Mouse (Mus musculus) lung, adult 2 months (tissue): ENCODE results near the gene Shc3. TPM values are rescaled to one million over a fixed set of nuclear protein-coding genes. Genes with fewer than 3 reads are reported as not detected.

Experiments used
- DNase-seq: peaks from one replicate; pipeline ENCODE4 v3.0.0; 2022
- H3K4me1 ChIP-seq: fragments of 200-500 bp; 2 replicates; pipeline ENCODE4 v1.6.1; 2011; ENCODE audit warnings: low read length; ENCODE audit not compliant: control insufficient read depth, insufficient read depth
- H3K4me3 ChIP-seq: fragments of 200-500 bp; replicated peaks from 2 replicates; pipeline ENCODE3; 2011; ENCODE audit warnings: low read depth, mild to moderate bottlenecking, control low read depth, low read length; ENCODE audit errors: extremely low read depth
- CTCF ChIP-seq: fragments of 200-500 bp; IDR thresholded peaks from 2 replicates; pipeline ENCODE4 v1.5.1; 2011; ENCODE audit warnings: mild to moderate bottlenecking, low read length, control low read depth; ENCODE audit not compliant: insufficient read depth
- POLR2A ChIP-seq: fragments of 200-500 bp; IDR thresholded peaks from 2 replicates; pipeline ENCODE4 v1.6.1; 2011; ENCODE audit warnings: low read depth, mild to moderate bottlenecking, control low read depth, low read length, borderline replicate concordance; ENCODE audit errors: extremely low read depth
- WGBS: fragments of 180-500 bp; shearing (Covaris S2); methylation state at CpG from one replicate; pipeline ENCODE4 v1.1.7; 2018; 5-methylcytosine and 5-hydroxymethylcytosine counted together
- polyA plus RNA-seq: library from polyadenylated mRNA; depleted of rRNA; stranded (reverse); fragments of >200 nt; gene quantifications from 2 replicates; pipeline ENCODE4 v1.2.3, GENCODE M21; 2012

Gene Shc3
- polyA plus RNA-seq, 1 experiment, result 0.45 TPM

- no peak for DNase-seq
- WGBS, result 79% methylated on average over 14 of the region's 14 CpGs
- TF ChIP-seq CTCF (no peak), POLR2A (no peak)
- Histone ChIP-seq H3K4me3 (no peak overlapping the region), H3K4me1 (no peaks in the 10 kb centered on the region)
Observed at GRCm38 (mm10) chr13:51466117-51466841, 102.9 kb downstream of the Shc3 start.

GRCm38 (mm10) chr13:51464294-51464693, 104.9 kb downstream of the Shc3 start:
- H3K4me1 ChIP-seq, result no peaks in the 10 kb centered on the region
- TF ChIP-seq POLR2A, result no peak
- H3K4me3 ChIP-seq, result no peak overlapping the region
- 71% methylated on average over 4 of the region's 4 CpGs for WGBS
- DNase-seq, result no peak

- TF ChIP-seq POLR2A (no peak), CTCF (no peak)
- Histone ChIP-seq H3K4me1 (no peaks in the 10 kb centered on the region), H3K4me3 (no peak overlapping the region)
- 20% methylated on average over 4 of the region's 4 CpGs for WGBS
- no peak for DNase-seq
Observed at GRCm38 (mm10) chr13:51456190-51456878, 112.9 kb downstream of the Shc3 start.

- H3K4me3 ChIP-seq, result no peak overlapping the region
- 62% methylated on average over 4 of the region's 4 CpGs for WGBS
- TF ChIP-seq CTCF (no peak), POLR2A (no peak)
- no peak for DNase-seq
- no peaks in the 10 kb centered on the region for H3K4me1 ChIP-seq
Observed at GRCm38 (mm10) chr13:51446550-51446949, 122.7 kb downstream of the Shc3 start.

GRCm38 (mm10) chr13:51442922-51443321, 126.3 kb downstream of the Shc3 start:
- H3K4me1 ChIP-seq, result no peaks in the 10 kb centered on the region
- DNase-seq, result no peak
- TF ChIP-seq POLR2A, result no peak
- H3K4me3 ChIP-seq, result no peak overlapping the region
- 61% methylated on average over 8 of the region's 8 CpGs for WGBS

GRCm38 (mm10) chr13:51437105-51438085, 131.8 kb downstream of the Shc3 start:
- Histone ChIP-seq H3K4me3 (no peak overlapping the region), H3K4me1 (no peaks in the 10 kb centered on the region)
- no peak for DNase-seq
- 83% methylated on average over 14 of the region's 14 CpGs for WGBS
- no peak for TF ChIP-seq POLR2A
- no peak for TF ChIP-seq CTCF

- Histone ChIP-seq H3K4me3 (no peak overlapping the region), H3K4me1 (no peaks in the 10 kb centered on the region)
- no peak for TF ChIP-seq CTCF
- TF ChIP-seq POLR2A, result no peak
- 39% methylated on average over 2 of the region's 2 CpGs for WGBS
- no peak for DNase-seq
Observed at GRCm38 (mm10) chr13:51435146-51435545, 134.1 kb downstream of the Shc3 start.

GRCm38 (mm10) chr13:51434460-51434859, 134.8 kb downstream of the Shc3 start:
- no peak overlapping the region for H3K4me3 ChIP-seq
- no peaks in the 10 kb centered on the region for H3K4me1 ChIP-seq
- WGBS, result 69% methylated on average over 2 of the region's 2 CpGs
- DNase-seq, result no peak
- TF ChIP-seq CTCF, result 0 out of 2 replicates have a peak, but pooled peaks have one; percentile 18
- TF ChIP-seq POLR2A, result no peak

GRCm38 (mm10) chr13:51433371-51433770, 135.8 kb downstream of the Shc3 start:
- TF ChIP-seq POLR2A (no peak), CTCF (no peak)
- no peaks in the 10 kb centered on the region for H3K4me1 ChIP-seq
- DNase-seq, result no peak
- WGBS, result 48% methylated on average over 3 of the region's 3 CpGs
- no peak overlapping the region for H3K4me3 ChIP-seq
